Mouse (Mus musculus) neural tube, embryonic 11.5 days (tissue): ENCODE measurements around the gene Pde4d. TPM values are rescaled to one million over a fixed set of nuclear protein-coding genes. Genes with fewer than 3 reads are reported as not detected.

ENCODE experiments used
- ATAC-seq: fragments of 200-750 bp; cut with Nextera tagmentation; 2 replicates; pipeline ENCODE4 v1.8.0; 2017; ENCODE audit warnings: moderate number of reproducible peaks, mild to moderate bottlenecking, moderate TSS enrichment, moderate library complexity; ENCODE audit not compliant: insufficient read depth, low FRiP score, low TSS enrichment
- DNase-seq: peaks from one replicate; pipeline ENCODE4 v3.0.0-alpha.2; 2015; ENCODE audit warnings: low spot score
- H3K27ac ChIP-seq: fragments of 300-500 bp; sonication (generic); 2 replicates; pipeline ENCODE4 v1.5.1; 2014; ENCODE audit warnings: low read depth, mild to moderate bottlenecking, low read length
- H3K27me3 ChIP-seq: fragments of 300-500 bp; sonication (generic); 2 replicates; pipeline ENCODE4 v1.6.1; 2014; ENCODE audit warnings: mild to moderate bottlenecking, low read length, mixed read lengths; ENCODE audit not compliant: control insufficient read depth, insufficient read depth
- H3K36me3 ChIP-seq: fragments of 300-500 bp; sonication (generic); 2 replicates; pipeline ENCODE4 v1.6.1; 2014; ENCODE audit warnings: mild to moderate bottlenecking, low read length, moderate library complexity, mixed read lengths; ENCODE audit not compliant: control insufficient read depth, insufficient read depth
- H3K4me1 ChIP-seq: fragments of 300-500 bp; sonication (generic); 2 replicates; pipeline ENCODE4 v1.6.1; 2014; ENCODE audit warnings: low read length, mixed read lengths; ENCODE audit not compliant: control insufficient read depth, insufficient read depth
- H3K4me2 ChIP-seq: fragments of 300-500 bp; sonication (generic); 2 replicates; pipeline ENCODE4 v1.6.1; 2014; ENCODE audit warnings: low read depth, mild to moderate bottlenecking, moderate library complexity
- H3K4me3 ChIP-seq: fragments of 300-500 bp; sonication (generic); 2 replicates; pipeline ENCODE4 v1.5.1; 2014; ENCODE audit warnings: low read depth, low read length
- H3K9ac ChIP-seq: fragments of 300-500 bp; sonication (generic); 2 replicates; pipeline ENCODE4 v1.6.1; 2014; ENCODE audit warnings: mild to moderate bottlenecking, low read length
- H3K9me3 ChIP-seq: fragments of 300-500 bp; sonication (generic); 2 replicates; pipeline ENCODE4 v1.6.1; 2016; ENCODE audit warnings: low read length; ENCODE audit not compliant: control insufficient read depth
- WGBS: fragments of 180-500 bp; shearing (Covaris S2); extraction: QIAGEN DNeasy Blood & Tissue Kit; methylation state at CpG from one replicate; pipeline ENCODE4 v1.1.7; 2014; 5-methylcytosine and 5-hydroxymethylcytosine counted together
- polyA plus RNA-seq: library from polyadenylated mRNA; unstranded; fragments of >200 nt; fragmentation: Nextera tagmentation; extraction: Ambion mirVana; gene quantifications from 2 replicates; pipeline ENCODE4 v1.2.1, GENCODE M21; 2014

The Pde4d gene
- polyA plus RNA-seq, 1 experiment from 2014 or later, result 11.1 TPM

DNA sequence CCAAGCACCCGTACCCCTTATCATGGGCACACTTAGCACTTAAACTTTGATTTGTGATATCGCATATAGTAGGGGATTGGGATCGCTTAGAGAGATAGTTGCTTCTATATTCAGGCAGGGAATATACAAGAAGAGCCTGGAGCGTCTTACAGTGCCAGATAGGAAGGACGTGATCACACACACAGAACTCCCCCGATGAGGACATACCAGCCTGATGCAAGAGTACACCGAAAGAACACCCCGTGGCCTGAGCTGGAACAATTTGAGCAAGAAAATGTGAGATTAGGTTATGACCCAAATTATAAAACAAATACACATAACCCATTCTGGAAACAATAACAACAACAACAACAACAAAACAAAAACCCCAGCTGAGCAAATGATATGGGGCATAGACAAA, 1461.2 kb downstream of the Pde4d start:
- no peak for ATAC-seq

DNA sequence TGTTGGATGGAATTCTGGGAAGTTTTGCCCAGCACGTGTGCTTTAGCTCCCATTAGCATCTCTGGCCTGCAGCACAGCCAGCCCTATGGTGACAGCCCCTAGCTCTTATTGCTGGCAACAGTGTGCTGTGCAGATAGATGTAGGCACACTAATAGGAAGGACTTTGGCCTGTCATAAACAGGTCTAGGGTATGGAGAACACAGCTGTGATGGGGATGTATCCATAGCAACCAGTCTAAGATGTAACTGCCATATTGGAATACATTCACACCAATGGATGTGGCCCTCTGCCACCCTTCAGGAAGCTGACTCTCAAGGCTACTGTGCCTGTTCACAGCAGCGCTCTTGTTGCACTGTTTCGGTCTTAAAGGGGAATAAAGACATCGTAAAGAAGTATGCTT, 1462.9 kb downstream of the Pde4d start:
- no peaks in the 10 kb centered on the region for H3K27me3 ChIP-seq
- DNase-seq, result no peak
- no peak overlapping the region for H3K4me3 ChIP-seq
- H3K9me3 ChIP-seq, result no peaks in the 10 kb centered on the region
- H3K9ac ChIP-seq, result no peak overlapping the region
- no peak for ATAC-seq
- H3K4me1 ChIP-seq, result peaks cover 19% of the 10 kb centered on the region; the same call in 1 of the 2 replicates
- 87% methylated on average over 4 of the region's 4 CpGs for WGBS
- no peaks in the 10 kb centered on the region for H3K36me3 ChIP-seq
- no peak overlapping the region for H3K27ac ChIP-seq
- H3K4me2 ChIP-seq, result no peak overlapping the region

More for the DNA sequence above, 1461.2 kb downstream of the Pde4d start:
- Histone ChIP-seq H3K4me1 (peaks cover 19% of the 10 kb centered on the region; the same call in 1 of the 2 replicates), H3K27ac (no peak overlapping the region), H3K36me3 (no peaks in the 10 kb centered on the region), H3K9me3 (no peaks in the 10 kb centered on the region), H3K9ac (no peak overlapping the region), H3K4me3 (no peak overlapping the region), H3K4me2 (no peak overlapping the region), H3K27me3 (no peaks in the 10 kb centered on the region)
- no peak for DNase-seq
- WGBS, result 92% methylated on average over 8 of the region's 8 CpGs

DNA sequence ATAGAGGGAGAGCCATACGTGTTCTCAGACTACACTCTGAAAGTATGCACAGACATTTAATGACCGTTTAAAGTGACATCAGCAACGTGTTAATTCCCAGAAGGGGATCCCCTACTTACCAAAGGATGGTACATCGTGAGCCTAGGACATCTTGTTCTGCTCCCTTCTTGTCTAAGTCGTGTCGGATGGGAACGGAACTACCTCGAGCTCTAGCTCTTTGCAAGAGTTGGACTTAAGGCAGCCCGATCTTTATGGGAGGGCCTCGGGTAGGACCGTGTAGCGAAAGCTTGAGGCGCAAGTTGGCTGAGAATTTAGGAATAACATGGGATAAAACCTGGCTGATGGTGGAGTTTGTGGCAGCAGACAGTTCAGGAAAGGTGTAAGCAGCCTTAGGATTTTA, 1464.5 kb downstream of the Pde4d start:
- Histone ChIP-seq H3K9ac (no peak overlapping the region), H3K9me3 (no peaks in the 10 kb centered on the region), H3K4me2 (no peak overlapping the region), H3K4me3 (no peak overlapping the region), H3K27ac (no peak overlapping the region), H3K36me3 (no peaks in the 10 kb centered on the region), H3K27me3 (no peaks in the 10 kb centered on the region), H3K4me1 (peaks cover 19% of the 10 kb centered on the region; the same call in 1 of the 2 replicates)
- ATAC-seq (no peak), DNase-seq (no peak)
- WGBS, result 83% methylated on average over 13 of the region's 13 CpGs

DNA sequence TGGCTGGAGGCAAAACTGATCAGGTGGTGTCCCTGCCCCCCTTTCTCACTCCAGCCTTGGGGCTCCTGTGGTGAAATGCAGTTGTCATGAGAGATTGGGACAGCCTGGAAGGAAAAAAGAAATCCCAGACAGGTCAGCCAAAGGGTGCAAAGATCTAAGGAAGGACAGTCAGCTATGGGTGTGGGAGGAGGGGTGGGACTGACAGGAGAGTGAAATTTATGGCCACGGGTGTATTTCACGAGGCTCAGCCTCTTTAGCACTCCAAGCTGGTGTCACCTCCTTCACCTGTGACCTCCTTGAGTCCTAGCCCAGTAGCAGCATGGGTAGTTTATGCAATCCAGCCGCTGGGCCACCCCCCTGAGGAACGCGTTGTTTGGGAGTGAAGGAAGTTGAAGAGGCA, 1465.1 kb downstream of the Pde4d start:
- H3K4me2 ChIP-seq, result no peak overlapping the region
- 16% methylated on average over 5 of the region's 5 CpGs for WGBS
- no peak overlapping the region for H3K9ac ChIP-seq
- H3K27ac ChIP-seq, result no peak overlapping the region
- H3K9me3 ChIP-seq, result no peaks in the 10 kb centered on the region
- no peak for DNase-seq
- peaks cover 19% of the 10 kb centered on the region; the same call in 1 of the 2 replicates for H3K4me1 ChIP-seq
- ATAC-seq, result no peak
- no peaks in the 10 kb centered on the region for H3K27me3 ChIP-seq
- no peak overlapping the region for H3K4me3 ChIP-seq
- H3K36me3 ChIP-seq, result no peaks in the 10 kb centered on the region

DNA sequence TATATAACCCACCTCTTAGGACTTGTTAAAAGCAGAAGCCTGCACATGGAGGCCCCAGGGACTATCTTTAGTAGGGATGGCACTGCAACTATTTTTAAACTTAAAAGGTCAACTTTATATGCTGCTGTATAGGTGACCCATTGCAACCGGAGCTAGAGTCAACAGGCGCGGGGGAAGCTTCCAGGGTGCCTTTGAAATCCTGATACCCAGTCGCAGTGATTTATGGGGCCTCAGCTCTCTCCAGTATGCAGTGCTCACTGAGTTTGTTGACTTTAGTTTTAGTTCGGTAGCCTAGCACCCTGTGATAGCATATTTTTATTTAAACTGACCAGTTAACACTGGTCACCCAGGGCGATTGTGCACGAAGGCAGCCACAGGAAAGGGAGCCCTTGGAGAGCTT, 1465.8 kb downstream of the Pde4d start:
- DNase-seq, result no peak
- no peak overlapping the region for H3K4me2 ChIP-seq
- WGBS, result 14% methylated on average over 7 of the region's 7 CpGs
- H3K9ac ChIP-seq, result no peak overlapping the region
- H3K4me1 ChIP-seq, result peaks cover 19% of the 10 kb centered on the region; the same call in 1 of the 2 replicates
- H3K27me3 ChIP-seq, result no peaks in the 10 kb centered on the region
- ATAC-seq, result no peak
- no peak overlapping the region for H3K4me3 ChIP-seq
- no peaks in the 10 kb centered on the region for H3K9me3 ChIP-seq
- no peak overlapping the region for H3K27ac ChIP-seq
- H3K36me3 ChIP-seq, result no peaks in the 10 kb centered on the region

DNA sequence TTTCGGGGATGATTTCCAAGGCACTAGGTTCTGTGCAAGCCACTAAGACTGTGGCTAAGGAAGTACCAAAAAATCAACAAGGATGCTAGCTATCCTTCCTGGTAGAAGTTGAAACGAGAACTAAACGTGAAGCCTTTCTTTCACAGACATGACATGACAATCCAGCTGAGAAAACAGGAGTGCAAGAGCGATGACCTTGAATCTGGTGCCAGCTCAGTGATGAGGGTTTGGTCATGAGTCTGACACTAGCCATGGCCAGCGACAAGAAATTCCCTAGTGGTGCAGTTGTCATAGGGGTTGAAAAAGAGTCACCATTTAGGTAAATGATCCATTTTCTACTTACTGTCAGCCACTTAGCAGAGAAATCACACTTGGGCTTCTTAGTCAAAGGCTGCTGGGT, 1466.2 kb downstream of the Pde4d start:
- no peak for DNase-seq
- WGBS, result 46% methylated on average over 5 of the region's 5 CpGs

DNA sequence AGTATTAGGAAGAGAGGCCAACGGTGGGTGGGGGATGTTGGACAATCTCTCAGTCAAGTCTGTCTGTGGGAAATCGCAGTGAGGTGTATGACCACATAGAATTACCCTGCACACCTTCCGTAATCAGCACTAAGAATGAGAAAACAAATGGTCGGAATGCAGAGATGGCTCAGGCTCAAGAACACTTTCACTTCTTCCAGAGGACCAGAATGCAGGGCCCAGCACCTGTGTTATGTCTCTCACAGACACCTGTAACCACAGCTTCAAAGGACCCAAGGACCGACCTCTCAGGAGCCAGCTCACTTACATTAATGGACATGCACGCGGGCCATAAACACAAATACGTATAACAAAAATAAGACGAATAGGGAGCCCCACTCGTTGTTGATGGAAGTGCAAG, 1467.8 kb downstream of the Pde4d start:
- Histone ChIP-seq H3K9me3 (no peaks in the 10 kb centered on the region), H3K4me3 (no peak overlapping the region), H3K9ac (no peak overlapping the region), H3K27ac (no peak overlapping the region), H3K4me1 (peaks cover 9% of the 10 kb centered on the region; the same call in 1 of the 2 replicates), H3K27me3 (no peaks in the 10 kb centered on the region), H3K36me3 (no peaks in the 10 kb centered on the region), H3K4me2 (no peak overlapping the region)
- ATAC-seq (no peak), DNase-seq (no peak)
- WGBS, result 94% methylated on average over 10 of the region's 10 CpGs

More for the DNA sequence above, 1466.2 kb downstream of the Pde4d start:
- H3K9ac ChIP-seq, result no peak overlapping the region
- H3K36me3 ChIP-seq, result no peaks in the 10 kb centered on the region
- H3K4me2 ChIP-seq, result no peak overlapping the region
- no peak for ATAC-seq
- H3K4me3 ChIP-seq, result no peak overlapping the region
- H3K4me1 ChIP-seq, result peaks cover 19% of the 10 kb centered on the region; the same call in 1 of the 2 replicates
- H3K27ac ChIP-seq, result no peak overlapping the region
- no peaks in the 10 kb centered on the region for H3K27me3 ChIP-seq
- no peaks in the 10 kb centered on the region for H3K9me3 ChIP-seq

DNA sequence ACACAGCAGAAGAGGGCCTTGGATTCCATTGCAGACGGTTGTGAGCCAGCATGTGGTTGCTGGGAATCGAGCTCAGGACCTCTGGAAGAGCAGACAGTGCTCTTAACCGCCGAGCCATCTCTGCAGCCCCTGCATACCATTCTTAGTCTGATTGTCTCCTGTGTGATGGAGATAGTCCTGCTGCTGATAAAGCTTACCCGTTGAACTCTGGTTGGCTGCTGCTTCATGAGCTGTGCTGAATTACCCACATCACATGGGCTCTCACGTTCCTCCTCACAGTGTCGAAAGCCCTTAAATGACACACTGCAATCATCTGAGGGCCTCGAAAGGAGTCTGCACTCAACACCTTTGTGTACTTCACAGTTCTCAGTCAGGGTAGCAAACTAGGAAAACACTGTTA, 1468.9 kb downstream of the Pde4d start:
- Histone ChIP-seq H3K4me2 (no peak overlapping the region), H3K36me3 (no peaks in the 10 kb centered on the region), H3K27ac (no peak overlapping the region), H3K4me1 (peaks cover 9% of the 10 kb centered on the region; the same call in 1 of the 2 replicates), H3K9ac (no peak overlapping the region), H3K9me3 (no peaks in the 10 kb centered on the region), H3K4me3 (no peak overlapping the region), H3K27me3 (no peaks in the 10 kb centered on the region)
- ATAC-seq, result no peak
- WGBS, result 74% methylated on average over 8 of the region's 8 CpGs
- no peak for DNase-seq

DNA sequence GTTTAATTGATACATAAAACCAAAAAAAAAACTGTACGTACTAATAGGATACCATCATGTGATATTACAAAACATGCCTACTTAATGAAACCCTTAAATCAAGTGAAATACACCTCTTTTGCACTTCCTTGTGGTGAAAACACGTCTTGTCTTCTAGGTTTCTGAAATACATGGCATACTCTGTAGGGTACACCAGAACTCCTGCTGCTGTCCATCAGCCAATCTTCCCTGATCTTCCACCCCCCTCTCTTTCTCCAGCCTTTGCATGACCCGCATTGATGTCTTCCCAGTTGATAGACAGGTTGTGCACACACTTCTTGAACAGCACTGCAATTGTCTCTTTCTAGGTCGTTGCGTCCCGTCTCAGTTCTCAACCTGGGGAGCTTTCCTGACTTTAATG, 1470.5 kb downstream of the Pde4d start:
- H3K9me3 ChIP-seq, result no peaks in the 10 kb centered on the region
- H3K36me3 ChIP-seq, result no peaks in the 10 kb centered on the region
- no peak for ATAC-seq
- 86% methylated on average over 6 of the region's 6 CpGs for WGBS
- no peak overlapping the region for H3K9ac ChIP-seq
- no peak overlapping the region for H3K4me3 ChIP-seq
- H3K27me3 ChIP-seq, result no peaks in the 10 kb centered on the region
- DNase-seq, result no peak
- no peak overlapping the region for H3K27ac ChIP-seq
- no peak overlapping the region for H3K4me2 ChIP-seq
- peaks cover 4% of the 10 kb centered on the region; the same call in 1 of the 2 replicates for H3K4me1 ChIP-seq
